In genomic region chr11:54059526-54059925, GRCm38 (mm10) we compare ENCODE assay signal across 12 mouse cellular contexts. TPM values are rescaled to one million over a fixed set of nuclear protein-coding genes. Genes with fewer than 3 reads are reported as not detected.
DNase-seq lines count a peak whose midpoint lies in the region; ATAC-seq lines count a peak whose summit lies in the region.
"Had no signal": no experiment of that assay in that cellular context is flagged by ENCODE, and none has a peak within 500 bp of the region (broad histone marks: within the 10 kb centered on the region; RNA-seq: fewer than 3 reads in every experiment).

No protein-coding gene starts in this region.

- 0 out of 2 replicates have a peak overlapping the region, but pooled peaks have one; percentile 11 for H3K9ac ChIP-seq in hindbrain, embryonic 14.5 days
- no peak overlapping the region for H3K9ac ChIP-seq in neural tube, embryonic 13.5 days
- H3K9ac ChIP-seq: liver, embryonic 14.5 days had no signal

- 42% methylated on average over 1 of the region's 1 CpGs for WGBS in hindbrain, embryonic 14.5 days
- 45% methylated on average over 1 of the region's 1 CpGs for WGBS in neural tube, embryonic 13.5 days

- H3K4me1 ChIP-seq in hindbrain, embryonic 14.5 days (replicated peaks; ENCODE audit: control insufficient read depth, insufficient read depth, low read length): peaks cover 16% of the 10 kb centered on the region
- H3K4me1 ChIP-seq in neural tube, embryonic 13.5 days (replicated peaks): peaks cover 69% of the 10 kb centered on the region

- H3K4me2 ChIP-seq in hindbrain, embryonic 14.5 days (replicated peaks): no peak overlapping the region
- H3K4me2 ChIP-seq in neural tube, embryonic 13.5 days: no peak overlapping the region

- ATAC-seq in hindbrain, embryonic 14.5 days (ENCODE audit: low FRiP score): no peak
- no peak for ATAC-seq in neural tube, embryonic 13.5 days (ENCODE audit: low read depth)

- H3K4me3 ChIP-seq in hindbrain, embryonic 14.5 days (replicated peaks; ENCODE audit: low read length): no peak overlapping the region
- H3K4me3 ChIP-seq in neural tube, embryonic 13.5 days: no peak overlapping the region
- H3K4me3 ChIP-seq: erythroblast, embryonic 14.5 days had no signal

- H3K27me3 ChIP-seq in hindbrain, embryonic 14.5 days (ENCODE audit: control insufficient read depth, insufficient read depth, low read length): no peaks in the 10 kb centered on the region
- no peaks in the 10 kb centered on the region for H3K27me3 ChIP-seq in neural tube, embryonic 13.5 days

- no peaks in the 10 kb centered on the region for H3K9me3 ChIP-seq in hindbrain, embryonic 14.5 days (ENCODE audit: control insufficient read depth, low read length)
- no peaks in the 10 kb centered on the region for H3K9me3 ChIP-seq in neural tube, embryonic 13.5 days
- H3K9me3 ChIP-seq: G1E had no signal

- DNase-seq in adrenal gland, postnatal 10 days: peak; percentile 2
- no peak for DNase-seq in adrenal gland, postnatal 14 days
- DNase-seq in kidney, postnatal 10 days: peak; percentile 25
- DNase-seq in kidney, postnatal 25 days: no peak
- no peak for DNase-seq in hindbrain, embryonic 14.5 days (ENCODE audit: low spot score)
- no peak for DNase-seq in adrenal gland, postnatal 4 days (ENCODE audit: low spot score in 2 of 2)
- no peak for DNase-seq in adrenal gland, postnatal 36 days

- H3K36me3 ChIP-seq in hindbrain, embryonic 14.5 days (replicated peaks; ENCODE audit: control insufficient read depth, insufficient read depth): no peaks in the 10 kb centered on the region
- no peaks in the 10 kb centered on the region for H3K36me3 ChIP-seq in neural tube, embryonic 13.5 days
- H3K36me3 ChIP-seq: G1E had no signal

- H3K27ac ChIP-seq in hindbrain, embryonic 14.5 days: peak overlapping the region; percentile 62; the same call in 1 of the 2 replicates
- peak overlapping the region; percentile 83 for H3K27ac ChIP-seq in neural tube, embryonic 13.5 days (replicated peaks)
- H3K27ac ChIP-seq: liver, embryonic 14.5 days had no signal

RNA-seq across cellular contexts. Expression of gene Pdlim4, which starts 9.3 kb away (rescaled TPM):
- 10 to 100 TPM; 14.3 to 23.9 TPM for total RNA-seq in adrenal gland, postnatal 10 days (2021)
- total RNA-seq in adrenal gland, postnatal 14 days (2021): 12.6 and 15.0 TPM in 2 replicates
- polyA plus RNA-seq in hindbrain, embryonic 14.5 days (2014; fragmentation: Nextera tagmentation; extraction: Ambion mirVana): 26.3 and 30.0 TPM in 2 replicates
- polyA plus RNA-seq in neural tube, embryonic 13.5 days (2015; fragmentation: Nextera tagmentation; extraction: Ambion mirVana): 33.0 and 37.2 TPM in 2 replicates
- 10 to 100 TPM; 34.7 to 38.8 TPM for total RNA-seq in adrenal gland, postnatal 4 days (2021)
- total RNA-seq in adrenal gland, postnatal 36 days (2021): 10 to 100 TPM in 1 of 2 experiments, 1 to 10 TPM in 1; 6.5 to 29.5 TPM
- polyA plus RNA-seq: G1E had no signal

RNA-seq across cellular contexts. Expression of gene Slc22a4, which starts 31.6 kb away (rescaled TPM):
- 1 to 10 TPM; 3.3 to 4.2 TPM for total RNA-seq in adrenal gland, postnatal 10 days (2021)
- total RNA-seq in adrenal gland, postnatal 14 days (2021): 3.5 and 7.2 TPM in 2 replicates
- polyA plus RNA-seq in hindbrain, embryonic 14.5 days (2014; fragmentation: Nextera tagmentation; extraction: Ambion mirVana): 3.4 and 4.0 TPM in 2 replicates
- polyA plus RNA-seq in neural tube, embryonic 13.5 days (2015; fragmentation: Nextera tagmentation; extraction: Ambion mirVana): 1.7 and 2.0 TPM in 2 replicates
- total RNA-seq in adrenal gland, postnatal 4 days (2021): 1 to 10 TPM; 4.6 to 5.0 TPM
- total RNA-seq in adrenal gland, postnatal 36 days (2021): 1 to 10 TPM; 4.3 to 8.2 TPM
- total RNA-seq: G1E had no signal
- polyA plus RNA-seq: G1E had no signal

RNA-seq across cellular contexts. Expression of gene P4ha2, which starts 40.4 kb away (rescaled TPM):
- total RNA-seq in adrenal gland, postnatal 10 days (2021): 10 to 100 TPM; 18.6 to 20.1 TPM
- total RNA-seq in adrenal gland, postnatal 14 days (2021): 24.3 and 28.3 TPM in 2 replicates
- 8.9 and 10.4 TPM in 2 replicates for polyA plus RNA-seq in hindbrain, embryonic 14.5 days (2014; fragmentation: Nextera tagmentation; extraction: Ambion mirVana)
- polyA plus RNA-seq in neural tube, embryonic 13.5 days (2015; fragmentation: Nextera tagmentation; extraction: Ambion mirVana): 12.6 and 16.1 TPM in 2 replicates
- 10 to 100 TPM; 20.8 to 21.9 TPM for total RNA-seq in adrenal gland, postnatal 4 days (2021)
- 10 to 100 TPM; 29.2 to 41.5 TPM for total RNA-seq in adrenal gland, postnatal 36 days (2021)
- total RNA-seq: granulocyte monocyte progenitor cell, adult 5-6 weeks had no signal
- polyA plus RNA-seq: erythroblast, embryonic 14.5 days; G1E had no signal

Comparison
In these comparisons a context has a peak if more than half of its experiments do, and no peak if none do; other contexts are left out.
1. DNase-seq: peak in adrenal gland, postnatal 10 days (single experiment) and kidney, postnatal 10 days (single experiment); none in adrenal gland, postnatal 14 days (single experiment), kidney, postnatal 25 days (0 of 2), hindbrain, embryonic 14.5 days (single experiment), adrenal gland, postnatal 4 days (0 of 2) and adrenal gland, postnatal 36 days (0 of 2).